Mouse (Mus musculus): ENCODE data around the gene Fem1a. TPM values are rescaled to one million over a fixed set of nuclear protein-coding genes. Genes with fewer than 3 reads are reported as not detected.
A peak's percentile ranks its signal among the peaks of the same experiment; 100 is the strongest.

Gene Fem1a
- total RNA-seq, 2 experiments from 2014 or later, result 41.4 to 45.7 TPM

DNA sequence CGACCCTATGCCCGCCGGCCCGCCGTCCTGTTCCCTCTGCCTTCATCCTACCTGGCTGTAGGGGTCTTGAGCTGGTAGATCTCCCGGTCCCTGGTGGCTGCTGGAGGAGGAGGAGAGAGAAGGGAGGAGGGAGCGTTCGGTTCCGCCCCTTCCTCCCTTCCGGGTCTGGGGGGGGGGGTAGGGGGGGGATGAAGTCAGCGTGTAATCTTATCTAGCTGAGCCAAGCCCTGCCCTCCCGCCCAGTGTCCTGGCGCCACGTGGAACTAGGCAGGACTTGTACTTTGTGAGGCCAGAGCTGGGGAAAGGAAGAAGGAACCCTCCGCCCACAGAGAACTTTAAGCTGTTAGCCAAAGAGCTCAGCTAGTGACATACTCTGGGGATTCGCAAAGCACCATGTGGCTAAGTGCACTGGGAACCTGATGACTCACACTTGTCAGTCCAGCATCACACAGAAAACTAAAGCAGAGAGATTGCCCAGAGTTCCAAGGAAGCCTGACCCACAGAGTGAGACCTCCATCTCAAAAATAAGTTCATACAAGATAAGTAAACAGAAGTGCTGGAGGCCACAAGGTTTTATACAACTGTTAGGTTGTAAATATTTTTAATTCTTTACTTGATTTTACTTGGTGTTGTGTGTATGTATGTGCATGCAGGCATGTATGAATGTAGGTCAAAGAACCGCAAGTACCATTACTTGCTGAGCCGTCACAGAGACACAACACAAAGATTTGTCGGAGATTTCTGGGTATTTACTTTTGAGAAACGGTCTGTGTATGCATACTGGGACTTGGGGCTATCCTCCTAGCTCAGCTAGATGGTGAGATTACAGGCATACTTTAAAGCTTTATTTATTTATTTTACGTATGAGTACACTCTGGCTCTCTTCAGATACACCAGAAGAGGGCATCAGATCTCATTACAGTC is 20.3 kb downstream of the Fem1a start, which contains the start of gene Ticam1:
Ticam1 (minus strand) TSS at position 144 of the 924 bp plus-strand sequence.
- DNase-seq, result peak; percentile 84
- intact Hi-C loops (cut with DNase I), result no loop called here

DNA sequence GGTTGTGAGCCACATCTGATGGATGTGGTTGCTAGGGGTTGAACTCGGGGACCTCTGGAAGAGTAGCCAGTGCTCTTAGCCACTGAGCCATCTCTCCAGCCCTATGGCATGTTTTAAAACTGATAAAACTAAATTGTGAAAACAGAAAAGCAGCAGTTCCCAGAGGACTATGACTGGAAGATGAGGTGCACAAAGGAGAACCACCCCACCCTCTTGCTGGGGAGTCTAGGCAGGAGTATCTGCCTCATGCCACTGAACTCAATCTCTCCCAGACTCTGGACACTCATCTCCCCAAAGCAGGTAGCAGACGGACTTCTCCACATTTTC is 20.9 kb downstream of the Fem1a start:
- intact Hi-C loops (cut with DNase I), result no loop called here
- DNase-seq, result no peak

DNA sequence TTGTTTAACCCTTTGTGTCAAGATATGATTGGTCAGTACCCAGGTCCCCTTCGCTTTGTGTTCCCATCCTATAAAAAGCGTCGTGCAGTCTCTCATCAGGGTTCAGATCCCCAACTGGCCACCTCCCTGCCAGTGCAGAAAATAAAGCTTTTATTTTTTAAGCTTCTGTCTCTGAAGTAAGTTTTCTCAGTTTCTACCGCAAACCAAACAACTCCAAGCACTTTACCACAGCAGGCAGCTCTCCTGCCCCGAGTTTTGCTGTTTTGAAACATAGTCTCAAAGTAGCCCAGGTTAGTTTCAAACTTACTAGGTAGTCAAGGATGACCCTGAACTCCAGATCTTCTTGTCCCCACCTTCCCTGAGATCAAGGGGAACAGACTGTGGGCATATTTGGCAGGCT is 21.7 kb downstream of the Fem1a start:
- intact Hi-C loops (cut with DNase I), result no loop called here
- DNase-seq, result no peak

DNA sequence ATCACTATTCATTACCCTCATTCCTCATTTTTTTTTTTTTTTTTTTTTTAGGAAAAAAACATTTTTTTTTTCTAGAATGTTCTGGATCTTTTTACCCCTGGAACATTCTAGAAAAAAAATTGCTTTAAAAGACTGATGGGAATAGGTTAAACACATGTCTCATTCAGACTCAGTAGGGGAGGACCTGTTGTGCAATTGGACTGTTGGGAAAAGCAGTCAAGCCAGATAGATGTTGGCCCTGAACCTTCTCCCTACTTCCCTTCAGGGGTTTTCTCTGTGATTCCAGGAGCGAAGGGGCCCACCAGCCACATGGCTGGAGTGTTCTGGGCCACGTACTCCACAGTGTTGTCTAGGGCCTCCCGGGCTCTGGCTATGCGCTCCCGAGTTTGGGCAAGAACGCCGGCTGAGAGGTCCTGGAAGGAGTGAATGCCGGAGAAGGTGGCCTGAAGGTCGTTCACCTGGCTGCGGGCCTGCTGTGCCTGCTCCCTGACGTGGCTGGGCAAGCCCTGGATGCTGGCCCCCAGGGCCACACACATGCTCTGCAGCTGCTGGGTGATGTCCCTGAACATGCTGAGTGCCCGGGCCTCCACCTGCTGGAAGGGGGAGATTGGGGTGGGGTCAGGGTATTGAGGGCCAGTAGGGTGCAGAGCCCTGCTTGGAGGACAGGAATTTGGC is 23.0 kb downstream of the Fem1a start:
- intact Hi-C loops (cut with DNase I), result no loop called here
- DNase-seq, result no peak

DNA sequence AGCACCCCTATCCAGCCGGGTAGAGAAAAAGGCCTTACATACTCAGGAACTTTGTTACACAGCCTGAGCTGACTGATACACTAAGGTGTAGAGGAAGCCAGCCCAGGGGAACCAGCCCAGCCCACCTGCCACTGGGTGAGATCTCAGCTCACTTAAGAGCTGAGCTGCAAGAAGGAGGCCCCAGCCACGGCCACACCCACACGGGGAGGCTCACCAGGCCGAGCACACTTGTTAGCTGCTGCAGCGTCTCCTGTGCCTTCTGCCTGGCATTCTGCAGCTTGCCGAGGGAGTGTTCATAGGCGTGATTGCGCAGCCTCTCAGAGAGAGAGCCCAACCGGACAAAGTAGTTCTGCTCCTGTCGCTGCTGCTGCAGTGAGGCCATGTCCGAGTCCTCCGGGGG is 24.6 kb downstream of the Fem1a start:
- no peak for DNase-seq
- intact Hi-C loops (cut with DNase I), result no loop called here

DNA sequence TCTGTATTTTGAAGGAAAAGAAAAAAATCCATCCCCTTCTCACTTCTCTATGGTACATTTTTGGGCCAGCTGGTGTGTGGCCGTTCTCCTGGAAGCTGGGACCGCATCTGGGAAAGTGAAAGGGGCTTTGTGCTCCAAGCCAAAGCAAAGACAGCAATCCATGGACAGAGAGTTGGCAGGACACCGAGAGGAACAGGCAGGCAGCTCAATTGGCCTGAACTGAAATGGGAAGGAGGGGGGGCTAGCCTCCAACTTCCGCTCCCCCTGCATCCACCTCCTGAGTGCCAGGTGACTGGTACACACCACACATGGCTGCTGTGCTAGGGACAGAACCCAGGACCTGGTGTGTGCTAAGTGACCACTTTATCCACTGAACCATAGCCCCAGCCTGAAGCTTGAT is 26.2 kb downstream of the Fem1a start:
- no peak for DNase-seq
- intact Hi-C loops (cut with DNase I), result no loop called here

DNA sequence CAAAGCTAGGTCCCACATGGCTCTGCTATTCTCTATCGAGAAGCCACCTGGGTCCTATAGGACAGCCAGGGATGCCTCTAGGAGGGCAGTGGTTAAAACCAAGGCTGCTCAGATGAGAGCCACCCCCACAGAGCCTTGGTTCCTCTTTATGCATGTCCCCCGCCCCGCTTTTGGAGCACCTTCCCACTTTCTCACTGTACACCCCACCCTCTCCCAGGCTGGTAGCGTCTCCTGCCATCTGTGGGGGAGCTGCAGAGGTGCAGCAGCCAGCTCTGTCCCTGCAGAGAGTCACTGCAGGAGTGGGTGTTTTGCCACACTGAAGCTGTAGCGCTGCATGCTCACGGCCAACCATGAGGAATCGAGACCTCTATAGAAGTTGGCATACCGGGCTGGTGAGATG is 26.7 kb downstream of the Fem1a start:
- no peak for DNase-seq
- intact Hi-C loops (cut with DNase I), result no loop called here

DNA sequence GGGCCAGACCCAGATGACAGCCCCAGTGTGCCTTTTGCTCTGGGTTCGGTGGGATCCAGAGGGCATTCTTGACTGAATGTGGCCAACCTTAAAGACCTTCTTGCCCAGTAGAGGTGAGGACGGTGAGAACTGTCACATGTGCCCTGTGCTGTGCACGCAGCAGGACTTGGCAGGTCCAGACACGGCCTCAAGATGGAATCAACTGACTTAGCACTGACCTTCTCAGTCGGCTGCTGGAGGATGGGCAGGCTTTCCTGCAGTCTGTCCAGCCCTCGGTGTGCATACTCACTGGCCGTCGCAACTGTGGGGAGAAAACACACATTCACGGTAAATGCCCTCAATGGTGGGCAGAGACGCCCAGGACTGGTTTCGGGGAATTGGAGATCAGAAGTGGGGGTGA is 29.4 kb downstream of the Fem1a start:
- DNase-seq, result no peak
- intact Hi-C loops (cut with DNase I), result no loop called here

DNA sequence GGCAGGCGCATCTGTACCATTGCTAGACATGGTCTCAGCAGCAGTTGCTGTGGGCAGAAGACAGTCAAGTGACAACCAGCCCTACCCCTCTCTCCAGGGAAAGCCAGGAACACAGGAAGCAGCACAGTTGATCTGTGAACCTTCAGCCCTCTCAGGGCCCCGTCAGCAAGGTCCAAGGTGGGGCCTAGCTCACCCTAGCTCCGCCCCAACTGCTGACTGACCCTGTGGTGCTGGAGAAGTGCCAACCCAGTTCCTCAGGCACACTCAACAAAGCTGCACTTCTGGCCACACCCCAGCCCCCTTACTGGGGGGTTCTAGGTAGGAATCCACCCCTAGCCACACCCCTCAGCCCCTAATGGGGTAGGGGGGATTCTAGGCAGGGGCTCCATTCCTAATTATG is 31.2 kb downstream of the Fem1a start:
- no peak for DNase-seq
- intact Hi-C loops (cut with DNase I), result no loop called here

DNA sequence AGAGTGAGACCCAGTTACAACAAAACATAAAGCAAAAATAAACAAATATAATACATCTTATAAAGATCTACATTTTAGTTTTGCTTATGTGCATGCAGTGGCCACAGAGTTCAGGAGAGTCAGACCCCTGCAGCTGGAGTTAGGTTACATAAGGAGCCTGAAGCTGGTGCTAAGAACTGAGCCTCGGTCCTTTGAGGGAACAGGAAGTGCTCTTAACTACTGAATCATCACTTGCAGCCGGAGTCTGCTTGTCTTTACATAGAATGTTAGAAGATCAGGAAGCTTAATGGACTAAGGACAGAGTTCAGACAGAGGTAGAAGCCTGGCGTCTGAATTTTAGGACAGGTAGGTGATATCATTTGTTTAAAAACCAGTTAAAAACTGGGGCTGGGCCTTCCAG is 32.3 kb downstream of the Fem1a start:
- intact Hi-C loops (cut with DNase I), result no loop called here
- DNase-seq, result no peak

DNA sequence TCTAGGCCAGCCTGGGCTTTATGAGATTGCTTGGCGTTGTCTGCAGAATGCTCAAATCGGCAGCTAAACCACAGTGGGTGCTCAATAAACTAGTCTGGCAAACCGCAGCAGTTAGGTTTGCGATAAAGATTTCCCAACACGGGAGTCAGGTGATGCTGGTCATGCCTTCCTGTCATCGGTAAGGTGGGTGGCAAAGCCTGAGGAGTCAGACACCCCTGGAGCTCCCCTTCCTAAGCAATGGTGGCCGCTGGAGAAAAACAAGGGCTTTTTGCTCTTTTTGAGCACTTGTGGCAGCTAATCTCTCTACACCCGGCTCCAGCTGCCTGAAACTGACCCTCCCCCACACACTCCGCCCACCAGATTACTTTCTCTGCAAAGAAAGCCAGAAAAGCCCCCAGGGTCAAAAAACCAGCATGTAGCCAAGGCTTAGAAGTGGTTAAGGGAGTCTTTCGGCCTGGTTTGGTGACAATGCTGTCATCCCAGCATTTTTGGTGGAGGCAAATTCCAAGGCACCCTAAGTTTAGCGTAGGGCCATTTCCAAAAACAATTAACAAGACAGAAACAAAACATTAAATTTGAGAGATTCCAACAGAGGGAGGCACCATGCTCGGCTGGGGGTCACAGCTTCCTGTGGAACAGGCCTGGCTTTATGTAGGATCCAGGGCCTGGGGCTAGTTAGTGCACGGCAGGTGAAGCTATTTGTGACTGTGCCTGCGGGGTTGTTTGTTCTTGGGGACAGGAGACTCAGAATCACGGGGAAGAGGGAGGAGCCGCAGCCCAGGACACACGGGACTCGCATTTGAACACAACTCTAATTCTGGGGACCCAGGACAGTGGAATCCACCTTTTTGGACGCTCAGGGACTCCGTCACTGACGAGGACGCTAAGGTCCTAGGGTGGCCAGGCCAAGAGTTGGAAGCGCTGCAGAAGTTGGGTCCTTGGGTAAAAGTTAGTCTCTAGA is 33.0 kb downstream of the Fem1a start:
- no peak for DNase-seq
- intact Hi-C loops (cut with DNase I), result no loop called here

DNA sequence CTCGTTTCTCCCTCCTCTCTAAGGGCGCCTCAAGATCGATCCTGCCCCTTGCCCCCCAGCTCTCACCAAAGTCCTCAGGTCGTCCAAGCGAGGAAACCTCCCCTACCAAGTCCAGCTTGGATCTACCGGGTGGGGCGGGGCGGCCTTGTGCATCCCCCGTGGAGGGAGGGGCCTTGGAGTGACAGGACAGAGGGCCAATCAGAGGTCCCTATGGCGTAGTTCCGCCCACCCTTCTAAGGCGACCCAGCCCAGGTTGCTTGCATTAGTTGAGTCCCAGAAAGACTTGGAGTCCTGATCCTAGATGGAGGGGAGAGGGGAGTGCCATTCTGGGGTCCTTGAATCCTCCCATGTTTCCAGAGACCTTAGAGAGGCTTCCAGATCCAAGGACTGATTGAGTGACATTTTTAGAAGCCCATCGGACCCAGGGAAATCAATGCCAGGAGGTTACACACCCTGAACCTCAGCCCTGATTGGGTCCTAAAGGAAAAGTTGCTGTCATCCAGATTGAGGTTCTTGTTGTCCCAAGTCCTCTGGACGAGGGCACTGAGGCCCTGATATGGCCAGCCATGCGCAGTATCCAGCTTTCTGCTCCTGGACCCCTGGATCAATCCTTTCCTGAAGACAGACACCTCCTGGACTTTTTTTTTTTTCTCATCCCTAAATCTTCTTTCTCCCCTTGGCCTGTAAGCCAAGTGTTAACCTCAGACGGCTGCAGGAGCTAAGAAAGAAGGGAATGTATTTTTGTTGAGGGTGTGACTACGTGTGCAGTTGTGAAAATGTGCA is 34.0 kb downstream of the Fem1a start:
- intact Hi-C loops (cut with DNase I), result no loop called here
- DNase-seq, result peak; percentile 74

DNA sequence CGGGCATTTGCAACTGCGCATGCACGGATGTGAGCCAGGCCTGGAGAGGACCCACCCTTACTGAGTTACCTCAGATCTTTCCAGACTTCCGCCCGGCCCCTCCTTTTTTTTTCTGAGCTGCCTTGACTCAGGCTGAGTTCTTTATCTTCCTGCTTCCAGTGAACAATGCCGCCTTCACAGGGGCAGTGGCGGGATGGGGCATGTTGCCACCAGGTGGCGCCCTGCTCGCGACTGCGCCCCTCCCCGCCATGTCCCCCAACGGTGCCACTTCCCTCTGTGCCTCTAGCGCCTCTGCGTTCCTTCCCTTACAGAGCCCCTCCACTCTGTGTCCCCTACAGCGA is 34.5 kb downstream of the Fem1a start:
- peak; percentile 82 for DNase-seq
- intact Hi-C loops (cut with DNase I), result no loop called here

DNA sequence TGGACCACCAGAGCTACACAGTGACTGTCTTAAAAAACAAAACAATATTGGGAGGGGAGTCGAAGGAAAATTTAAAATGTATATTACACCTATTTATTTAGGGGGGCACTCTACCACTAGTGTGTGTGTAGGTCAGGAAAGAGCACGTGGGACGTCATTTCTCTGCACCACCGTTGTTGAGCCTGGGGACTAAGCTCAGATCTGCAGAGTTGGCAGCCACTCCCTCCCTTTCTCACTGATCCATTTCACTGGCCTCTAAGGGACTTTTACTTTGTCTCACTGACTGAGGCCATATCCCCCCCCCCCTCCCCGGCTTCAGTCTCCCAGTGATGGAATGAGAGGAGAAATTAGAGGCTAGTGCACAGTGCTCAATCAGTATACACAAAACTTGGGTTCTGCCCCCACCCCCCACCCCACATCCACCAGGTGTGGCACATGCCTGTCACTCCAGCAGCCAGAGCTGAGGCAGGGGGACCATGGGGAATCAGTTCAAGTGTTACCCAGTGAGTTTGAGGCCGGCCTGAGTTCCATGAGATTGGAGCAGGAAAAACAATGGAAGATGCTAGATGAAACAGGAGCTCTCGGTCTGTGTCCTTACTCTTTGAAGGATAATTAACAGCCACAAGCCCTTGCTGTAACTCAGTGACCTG is 35.3 kb downstream of the Fem1a start:
- intact Hi-C loops (cut with DNase I), result no loop called here
- no peak for DNase-seq

DNA sequence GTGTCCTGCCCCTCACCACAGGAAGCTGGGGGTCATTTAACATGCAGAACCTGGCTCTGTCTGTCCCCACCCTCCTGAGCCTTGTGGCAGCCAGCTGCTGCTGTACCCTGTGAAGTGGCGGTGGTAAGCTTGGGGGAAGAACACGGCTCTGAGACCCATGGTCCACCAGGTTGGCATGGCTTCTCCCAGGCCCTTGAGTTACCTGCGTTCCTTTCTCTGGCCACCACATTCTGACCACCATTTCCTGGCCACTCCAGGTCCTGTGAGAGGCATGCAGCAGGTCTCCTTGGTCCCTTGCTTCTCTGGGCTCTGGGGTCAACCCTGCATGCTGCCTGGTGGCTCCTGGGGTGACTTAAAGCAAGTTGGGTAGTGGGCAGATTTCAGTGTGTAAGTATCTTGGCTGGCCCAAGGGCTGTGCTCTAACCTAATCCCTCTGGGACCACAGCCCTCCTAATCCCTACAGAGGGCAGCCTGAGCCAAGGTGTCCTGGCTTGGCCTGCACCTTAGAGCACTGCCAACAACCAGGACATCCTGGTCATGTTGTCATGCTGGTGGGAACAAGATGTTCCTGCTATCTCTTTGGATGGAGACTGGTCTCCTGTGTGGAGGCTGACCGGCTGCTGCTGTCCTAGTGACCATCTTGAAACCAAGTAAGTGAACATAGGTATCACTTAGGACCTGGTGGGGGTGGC is 36.1 kb downstream of the Fem1a start, which contains the start of gene Plin3:
Plin3 (minus strand) TSS at position 343 of the 692 bp plus-strand sequence.
- intact Hi-C loops (cut with DNase I), result no loop called here
- DNase-seq, result no peak

DNA sequence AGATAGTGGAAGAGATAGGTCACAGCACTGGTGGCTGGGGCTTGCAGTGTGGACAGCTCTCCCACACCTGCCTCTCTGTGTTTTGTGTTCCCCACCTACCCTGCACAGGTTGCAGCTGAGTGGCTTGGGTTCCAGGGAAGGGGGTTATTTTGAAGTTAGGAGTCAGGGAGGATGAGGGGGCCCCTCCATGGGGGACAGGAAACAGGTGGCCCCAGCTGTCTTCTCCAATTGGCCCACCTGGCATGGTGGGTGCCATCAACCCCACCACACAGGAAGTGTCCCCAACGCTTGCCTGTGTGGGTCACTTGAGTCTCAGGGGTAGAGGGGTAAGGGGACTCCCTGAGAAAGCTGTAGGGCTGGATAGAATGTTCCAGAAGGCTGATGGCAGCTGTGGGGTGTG is 36.7 kb downstream of the Fem1a start:
- intact Hi-C loops (cut with DNase I), result no loop called here
- no peak for DNase-seq

DNA sequence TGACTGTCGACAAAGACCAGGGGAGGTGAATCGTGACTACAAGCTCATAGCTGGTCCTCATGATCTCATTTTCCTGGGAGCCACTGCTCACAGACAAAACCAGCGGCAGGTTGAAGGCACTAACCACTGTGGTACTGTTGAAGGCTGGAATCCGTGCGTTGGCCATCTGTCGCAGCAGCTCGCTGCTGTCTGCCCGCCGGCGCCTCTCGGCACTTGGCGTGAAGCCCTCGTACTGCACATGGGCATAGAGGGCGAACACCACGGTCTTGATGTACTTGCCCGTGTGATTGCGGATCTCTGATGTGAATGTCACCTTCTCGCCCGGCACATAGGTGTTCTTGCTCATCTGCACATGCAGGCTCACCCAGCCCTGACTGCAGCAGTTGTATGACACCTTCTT is 37.6 kb downstream of the Fem1a start:
- intact Hi-C loops (cut with DNase I), result no loop called here
- peak; percentile 94 for DNase-seq

DNA sequence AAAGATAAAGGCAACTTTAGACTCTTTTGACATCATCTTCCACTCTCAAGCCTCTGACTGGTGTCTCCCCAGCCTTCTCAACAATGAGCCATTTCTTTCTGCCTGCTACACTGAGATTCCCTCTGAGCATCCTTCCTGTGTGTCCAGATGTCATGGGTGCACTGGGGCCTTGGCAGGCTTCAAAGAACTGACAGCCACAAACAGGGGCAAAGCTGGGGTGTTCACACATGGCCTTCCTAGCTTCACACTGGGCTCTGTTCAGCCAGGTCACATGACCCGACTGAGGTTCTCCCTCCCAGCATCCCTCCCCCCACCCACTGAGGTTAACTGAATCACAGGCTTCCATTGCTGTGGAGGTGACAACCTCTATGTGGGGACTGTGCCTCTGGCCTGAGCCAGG is 39.6 kb downstream of the Fem1a start:
- intact Hi-C loops (cut with DNase I), result no loop called here
- DNase-seq, result no peak

DNA sequence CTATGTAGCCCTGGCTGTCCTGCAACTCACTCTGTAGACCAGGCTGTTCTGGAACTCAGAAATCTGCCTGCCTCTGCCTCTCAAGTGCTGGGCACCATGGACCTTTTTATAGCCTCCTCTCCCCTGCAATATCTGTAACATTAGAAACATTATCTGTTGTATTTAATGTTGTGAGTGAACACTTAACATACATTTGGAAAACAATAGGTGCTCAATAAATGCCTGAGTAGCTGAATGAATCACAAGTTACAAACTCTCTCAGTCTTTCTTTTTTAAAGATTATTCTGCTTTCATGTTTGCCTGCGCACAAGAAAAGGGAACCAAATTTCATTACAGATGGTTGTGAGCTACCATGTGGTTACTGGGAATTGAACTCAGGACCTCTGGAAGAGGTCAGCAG is 41.6 kb downstream of the Fem1a start:
- no peak for DNase-seq
- intact Hi-C loops (cut with DNase I), result no loop called here
